Mouse (Mus musculus): ENCODE measurements around the gene Dcaf8.

- no peak for TF ChIP-seq CTCF (conservative IDR thresholded peaks at IDR 0.05; ENCODE audit: low read length)
- no peak for TF ChIP-seq NANOG (IDR thresholded peaks at IDR 0.05; ENCODE audit: borderline replicate concordance, low read length)
Measured at GRCm38 (mm10) chr1:172204814-172205740, 57.2 kb downstream of the Dcaf8 start.

All from E14TG2a.4 (cell line).